Mouse (Mus musculus) Patski (cell line): ENCODE data around the gene Tcp11. TPM values are rescaled to one million over a fixed set of nuclear protein-coding genes. Genes with fewer than 3 reads are reported as not detected.

ENCODE experiments used
- ATAC-seq: fragments of 100-300 bp; one replicate; pipeline ENCODE4 v1.8.0; 2021
- CTCF ChIA-PET: fragments of 350-600 bp; sonication (Branson Sonifier 250); formaldehyde crosslinking; loops from one replicate; lab custom pipeline; 2022; ENCODE audit warnings: inconsistent platforms; lab: Charles Lee
- POLR2A ChIA-PET: fragments of 350-600 bp; sonication (Branson Sonifier 250); formaldehyde crosslinking; loops from one replicate; lab custom pipeline; 2022; ENCODE audit warnings: antibody characterized with exemption, inconsistent platforms; lab: Charles Lee
- DNase-seq: peaks from one replicate; pipeline ENCODE4 v3.0.0-alpha.2; 2011; ENCODE audit warnings: low read depth, low spot score
- H3K27me3 ChIP-seq: fragments of 371-371 bp; one replicate; pipeline ENCODE4 v1.5.1; 2021
- CTCF ChIP-seq: fragments of 100-300 bp; IDR thresholded peaks from one replicate; pipeline ENCODE4 v1.5.1; 2021
- in situ Hi-C: fragments of 300-500 bp; cut with MboI; formaldehyde crosslinking; loops from 3 replicates; pipeline ENCODE4 v1.11.1; 2018; ENCODE audit warnings: low pct_unique_long_range_greater_than_20kb, mixed read lengths
- polyA plus RNA-seq: library from polyadenylated mRNA; unstranded; gene quantifications from one replicate; pipeline ENCODE4 v1.2.3, GENCODE M21; 2021

The Tcp11 gene
- polyA plus RNA-seq, 1 experiment from 2014 or later = 0.05 TPM

- ChIA-PET CTCF (interaction anchor here (1.0 to 1.6 kb wide), 3 partner anchors 12 to 91 kb away, joined by 4 to 10 read pairs (median 5); no protein-coding TSS in a partner anchor), POLR2A (interaction anchor here (0.6 to 0.7 kb wide), 2 partner anchors 90 to 97 kb away, joined by 3 read pairs; no protein-coding TSS in a partner anchor)
- ATAC-seq (no peak), DNase-seq (no peak)
- H3K27me3 ChIP-seq = peaks cover 4% of the 10 kb centered on the region
- no peak for TF ChIP-seq CTCF
- in situ Hi-C loops = loop anchor here (5.0 kb wide), 1 partner anchor 165 kb away; the partner anchor contains the start of genes Anks1 and Taf11
Observed at GRCm38 (mm10) chr17:28072730-28073129, 7.7 kb downstream of the Tcp11 start.

- H3K27me3 ChIP-seq = no peaks in the 10 kb centered on the region
- no peak for TF ChIP-seq CTCF
- ATAC-seq (no peak), DNase-seq (no peak)
- in situ Hi-C loops = loop anchor here (5.0 kb wide), 1 partner anchor 163 kb away; the partner anchor contains the start of genes Anks1 and Taf11
- ChIA-PET CTCF (interaction anchor here (1.4 to 1.5 kb wide), 2 partner anchors 11 to 41 kb away, joined by 3 to 6 read pairs; no protein-coding TSS in a partner anchor), POLR2A (interaction anchor here (0.6 kb wide), 1 partner anchor 14 kb away, joined by 3 read pairs; no protein-coding TSS in a partner anchor)
Observed at GRCm38 (mm10) chr17:28070256-28070655, 10.2 kb downstream of the Tcp11 start.

GRCm38 (mm10) chr17:28069446-28069845 is 11.0 kb downstream of the Tcp11 start:
- ChIA-PET POLR2A (interaction anchor here (0.6 to 0.8 kb wide), 2 partner anchors 13 to 47 kb away, joined by 3 read pairs; no protein-coding TSS in a partner anchor), CTCF (interaction anchor here (1.4 kb wide), 1 partner anchor 10 kb away, joined by 6 read pairs; no protein-coding TSS in a partner anchor)
- in situ Hi-C loops = loop anchor here (5.0 kb wide), 1 partner anchor 82 kb away; no protein-coding TSS in a partner anchor
- DNase-seq (no peak), ATAC-seq (no peak)
- H3K27me3 ChIP-seq = no peaks in the 10 kb centered on the region
- no peak for TF ChIP-seq CTCF

DNA sequence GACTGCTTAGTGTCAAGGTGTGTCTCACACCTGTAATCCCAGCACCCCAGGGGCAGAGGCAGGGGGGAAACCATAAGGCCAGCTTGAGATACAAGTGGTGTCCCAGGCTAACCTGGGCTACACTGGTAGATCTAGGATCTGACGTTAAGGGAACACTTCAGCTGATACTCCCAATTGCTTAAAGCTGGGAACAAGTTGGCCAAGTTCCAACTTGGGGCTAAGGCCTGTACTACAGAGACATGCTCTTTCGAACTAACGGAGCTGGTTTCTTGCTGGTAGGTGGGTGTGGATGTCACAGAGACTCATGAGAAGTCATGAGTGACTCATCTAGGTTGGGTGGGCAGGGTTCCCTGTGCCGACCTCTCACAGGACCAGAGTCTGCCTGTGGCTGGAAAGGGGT is 13.1 kb downstream of the Tcp11 start:
- ChIA-PET CTCF (interaction anchor here (1.2 kb wide), 2 partner anchors 9 to 23 kb away, joined by 3 read pairs; no protein-coding TSS in a partner anchor), POLR2A (no interaction called here)
- H3K27me3 ChIP-seq = no peaks in the 10 kb centered on the region
- DNase-seq (no peak), ATAC-seq (no peak)
- no peak for TF ChIP-seq CTCF
- in situ Hi-C loops = loop anchor here (5.0 kb wide), 1 partner anchor 80 kb away; no protein-coding TSS in a partner anchor

GRCm38 (mm10) chr17:28063163-28063562 is 17.3 kb downstream of the Tcp11 start:
- ATAC-seq (no peak), DNase-seq (no peak)
- CTCF ChIA-PET = no interaction called here
- in situ Hi-C loops = no loop called here
- POLR2A ChIA-PET = interaction anchor here (0.5 kb wide), 1 partner anchor 18 kb away, joined by 6 read pairs; no protein-coding TSS in a partner anchor
- no peak for TF ChIP-seq CTCF
- no peaks in the 10 kb centered on the region for H3K27me3 ChIP-seq

GRCm38 (mm10) chr17:28062710-28063109 is 17.7 kb downstream of the Tcp11 start:
- TF ChIP-seq CTCF = no peak
- POLR2A ChIA-PET = interaction anchor here (0.5 kb wide), 1 partner anchor 18 kb away, joined by 6 read pairs; no protein-coding TSS in a partner anchor
- no peaks in the 10 kb centered on the region for H3K27me3 ChIP-seq
- ATAC-seq (no peak), DNase-seq (no peak)
- in situ Hi-C loops = no loop called here
- CTCF ChIA-PET = interaction anchor here (0.8 kb wide), 1 partner anchor 14 kb away, joined by 5 read pairs; no protein-coding TSS in a partner anchor

DNA sequence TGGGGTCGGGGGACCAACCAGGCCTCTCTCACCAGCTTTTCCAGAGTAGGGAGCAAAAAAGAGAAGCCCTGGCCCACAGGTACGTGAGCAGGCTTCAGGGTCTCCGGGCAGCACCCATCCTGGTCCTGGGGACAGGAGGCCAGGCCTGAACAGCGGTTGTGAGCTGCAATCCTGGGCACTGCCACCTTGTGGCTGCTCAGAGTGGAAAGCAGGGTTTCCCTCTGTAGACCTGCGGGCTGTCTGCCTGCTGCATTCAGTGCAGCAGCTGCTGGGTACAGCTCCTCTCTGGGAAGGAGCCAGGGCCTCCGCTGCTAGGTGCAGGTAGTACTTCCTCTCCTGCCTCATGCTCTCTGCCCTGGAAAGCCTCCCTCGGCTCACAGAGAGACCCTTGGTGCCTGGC is 19.0 kb downstream of the Tcp11 start:
- no peaks in the 10 kb centered on the region for H3K27me3 ChIP-seq
- TF ChIP-seq CTCF = no peak
- ATAC-seq = no peak
- in situ Hi-C loops = no loop called here
- POLR2A ChIA-PET = no interaction called here
- CTCF ChIA-PET = interaction anchor here (1.2 kb wide), 1 partner anchor 39 kb away, joined by 3 read pairs; no protein-coding TSS in a partner anchor
- DNase-seq = no peak

- ChIA-PET POLR2A (no interaction called here), CTCF (interaction anchor here (0.7 to 1.2 kb wide), 2 partner anchors 21 to 38 kb away, joined by 3 read pairs; no protein-coding TSS in a partner anchor)
- no peaks in the 10 kb centered on the region for H3K27me3 ChIP-seq
- DNase-seq (no peak), ATAC-seq (no peak)
- in situ Hi-C loops = no loop called here
- no peak for TF ChIP-seq CTCF
Observed at GRCm38 (mm10) chr17:28060681-28061080, 19.8 kb downstream of the Tcp11 start.

DNA sequence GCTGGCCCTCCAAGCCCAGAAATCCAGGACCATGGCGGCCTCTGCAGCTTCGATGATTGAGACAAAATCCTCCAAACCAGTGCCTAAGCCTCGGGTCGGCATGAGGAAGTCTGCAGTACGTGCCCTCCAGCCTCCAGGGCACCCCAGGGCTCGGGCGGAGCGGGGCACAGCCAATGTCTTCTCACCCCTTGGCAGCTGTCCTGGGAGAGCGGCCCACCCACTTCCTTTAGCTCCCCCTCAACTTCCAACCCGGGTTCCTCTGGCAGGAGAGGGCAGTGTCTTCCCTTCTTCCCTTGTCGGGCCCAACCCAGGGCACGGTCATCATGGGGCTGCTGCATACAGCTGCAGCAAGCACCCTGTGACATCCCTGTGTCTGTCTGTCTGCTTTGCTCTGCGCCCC is 22.1 kb downstream of the Tcp11 start:
- H3K27me3 ChIP-seq = no peaks in the 10 kb centered on the region
- ChIA-PET POLR2A (no interaction called here), CTCF (interaction anchor here (1.0 to 1.1 kb wide), 2 partner anchors 9 to 10 kb away, joined by 3 to 4 read pairs; no protein-coding TSS in a partner anchor)
- TF ChIP-seq CTCF = no peak
- DNase-seq (no peak), ATAC-seq (no peak)
- in situ Hi-C loops = no loop called here

DNA sequence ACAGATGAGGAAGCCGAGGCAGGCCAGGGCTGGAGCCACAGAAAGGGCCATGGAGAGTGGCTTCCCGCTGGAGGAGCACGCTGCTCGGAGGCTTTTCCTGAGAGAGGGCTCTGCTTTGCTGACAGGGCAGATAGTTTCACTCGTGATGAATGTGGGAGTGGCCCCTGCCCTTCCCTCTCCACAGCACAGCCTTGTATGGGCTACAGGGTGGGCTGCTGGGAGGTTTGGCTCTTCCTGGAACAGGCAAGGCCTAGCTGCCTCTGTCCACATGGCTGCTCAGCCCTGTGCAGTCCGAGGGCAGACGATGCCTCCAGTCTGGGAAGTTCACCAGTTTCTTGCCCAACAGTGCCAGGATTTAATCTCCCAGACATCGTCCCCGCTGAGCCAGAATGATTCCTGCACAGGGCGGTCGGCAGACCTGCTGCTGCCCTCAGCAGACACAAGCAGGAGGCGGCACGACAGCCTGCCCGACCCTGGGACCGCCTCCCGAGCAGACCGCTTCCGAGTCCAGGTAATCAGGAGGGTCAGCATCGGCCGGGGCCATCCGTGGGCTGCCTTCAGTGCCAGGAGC is 28.1 kb downstream of the Tcp11 start:
- no peak for DNase-seq
- POLR2A ChIA-PET = no interaction called here
- in situ Hi-C loops = no loop called here
- ATAC-seq = no peak
- CTCF ChIA-PET = no interaction called here
- no peaks in the 10 kb centered on the region for H3K27me3 ChIP-seq
- TF ChIP-seq CTCF = no peak

DNA sequence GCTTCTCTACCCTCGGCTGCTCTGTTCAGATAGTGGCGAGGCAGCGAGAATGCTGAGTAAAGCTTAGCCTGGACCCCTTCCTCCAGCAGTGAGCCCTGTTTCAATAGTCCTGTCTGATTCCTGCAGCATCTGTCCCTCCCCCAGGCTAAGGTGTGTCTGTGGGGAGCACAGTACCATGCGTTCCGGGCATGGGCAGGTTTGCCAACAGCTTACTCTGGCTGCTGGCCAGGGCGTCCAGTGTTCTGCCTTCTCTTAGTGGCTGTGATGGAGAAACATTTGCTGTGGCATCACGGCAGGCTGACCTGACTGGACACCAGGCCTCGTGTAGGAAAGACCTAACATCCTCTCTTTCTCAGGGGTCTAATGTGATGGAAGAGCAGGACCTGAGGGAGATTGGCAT is 30.2 kb downstream of the Tcp11 start:
- no peak for TF ChIP-seq CTCF
- no peak for ATAC-seq
- POLR2A ChIA-PET = interaction anchor here (0.7 kb wide), 1 partner anchor 57 kb away, joined by 3 read pairs; no protein-coding TSS in a partner anchor
- CTCF ChIA-PET = interaction anchor here (2.4 kb wide), 1 partner anchor 45 kb away, joined by 8 read pairs; no protein-coding TSS in a partner anchor
- DNase-seq = no peak
- H3K27me3 ChIP-seq = no peaks in the 10 kb centered on the region
- in situ Hi-C loops = no loop called here
